Mouse (Mus musculus): ENCODE results near the gene Pi16. TPM values are rescaled to one million over a fixed set of nuclear protein-coding genes. Genes with fewer than 3 reads are reported as not detected.

Gene Pi16
- polyA plus RNA-seq, 1 experiment from 2014 or later = 0.18 TPM

DNA sequence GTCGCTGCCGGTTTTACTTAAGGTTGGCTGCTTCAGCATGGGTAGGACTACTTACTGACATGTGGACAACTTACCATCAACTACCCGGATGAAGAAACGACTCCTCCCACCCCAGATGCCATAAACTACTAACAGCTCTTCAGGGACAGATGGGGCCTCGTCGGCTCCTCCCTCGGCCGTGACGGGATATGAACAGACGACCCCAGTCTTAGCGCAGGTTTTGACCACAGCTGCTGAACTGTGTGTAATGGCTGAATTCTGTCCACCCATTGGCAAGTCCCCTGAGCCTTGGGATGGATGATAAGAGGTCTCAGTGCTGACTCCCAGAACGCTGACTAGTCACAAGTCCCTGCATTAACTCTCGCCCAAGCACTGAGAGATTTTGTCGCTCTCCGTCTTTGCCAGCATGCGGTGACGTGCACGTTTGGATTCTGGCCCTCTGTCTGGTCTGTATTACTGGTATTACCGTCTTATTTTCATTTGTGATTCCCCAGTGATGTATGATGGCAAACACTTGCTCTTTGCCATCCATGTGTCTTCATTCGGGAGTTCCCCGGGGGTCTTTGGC lies 7.3 kb upstream of the Pi16 start:
- WGBS = 77% methylated on average over 21 of the region's 21 CpGs
- Histone ChIP-seq H3K9ac (ENCODE audit: low read length) (no peak overlapping the region), H3K27ac (ENCODE audit: low read depth) (no peak overlapping the region), H3K4me3 (ENCODE audit: low read depth, low read length) (no peak overlapping the region), H3K27me3 (replicated peaks; ENCODE audit: control insufficient read depth, insufficient read depth, low read length) (no peaks in the 10 kb centered on the region), H3K9me3 (ENCODE audit: control insufficient read depth, low read length) (no peaks in the 10 kb centered on the region), H3K36me3 (ENCODE audit: control insufficient read depth, insufficient read depth, low read length) (no peaks in the 10 kb centered on the region), H3K4me1 (replicated peaks; ENCODE audit: control insufficient read depth, insufficient read depth, low read length) (peaks cover 10% of the 10 kb centered on the region), H3K4me2 (ENCODE audit: low read length) (no peak overlapping the region)
- ATAC-seq (replicated peaks; ENCODE audit: low FRiP score, low TSS enrichment, low read depth) (no peak), DNase-seq (ENCODE audit: low spot score) (no peak)

DNA sequence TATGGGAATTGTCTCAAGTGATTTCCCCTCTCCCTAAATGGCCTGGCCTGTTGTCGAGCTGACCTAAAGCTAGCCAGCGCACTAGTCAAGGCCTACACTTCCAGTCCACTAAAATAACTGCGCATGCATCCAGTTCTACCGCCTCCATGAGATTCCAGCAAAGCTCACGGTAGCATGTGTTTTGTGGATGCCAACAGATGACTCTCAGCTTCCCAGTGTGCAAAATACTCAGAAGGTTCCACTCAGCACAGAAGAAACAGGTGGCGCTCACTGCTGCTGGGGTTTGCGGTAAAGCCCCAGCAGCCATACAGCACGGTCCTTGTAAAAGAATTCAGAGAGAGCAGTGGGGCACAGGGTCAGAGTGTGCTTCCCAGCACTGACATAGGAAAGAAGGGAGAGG lies 5.9 kb upstream of the Pi16 start:
- no peaks in the 10 kb centered on the region for H3K27me3 ChIP-seq (replicated peaks; ENCODE audit: control insufficient read depth, insufficient read depth, low read length)
- WGBS = 89% methylated on average over 8 of the region's 8 CpGs
- no peaks in the 10 kb centered on the region for H3K36me3 ChIP-seq (ENCODE audit: control insufficient read depth, insufficient read depth, low read length)
- no peak for ATAC-seq (replicated peaks; ENCODE audit: low FRiP score, low TSS enrichment, low read depth)
- H3K4me1 ChIP-seq (replicated peaks; ENCODE audit: control insufficient read depth, insufficient read depth, low read length) = peaks cover 3% of the 10 kb centered on the region; the same call in 1 of the 2 replicates
- H3K4me3 ChIP-seq (ENCODE audit: low read depth, low read length) = no peak overlapping the region
- no peaks in the 10 kb centered on the region for H3K9me3 ChIP-seq (ENCODE audit: control insufficient read depth, low read length)
- no peak overlapping the region for H3K4me2 ChIP-seq (ENCODE audit: low read length)
- no peak overlapping the region for H3K27ac ChIP-seq (ENCODE audit: low read depth)
- no peak for DNase-seq (ENCODE audit: low spot score)
- no peak overlapping the region for H3K9ac ChIP-seq (ENCODE audit: low read length)

DNA sequence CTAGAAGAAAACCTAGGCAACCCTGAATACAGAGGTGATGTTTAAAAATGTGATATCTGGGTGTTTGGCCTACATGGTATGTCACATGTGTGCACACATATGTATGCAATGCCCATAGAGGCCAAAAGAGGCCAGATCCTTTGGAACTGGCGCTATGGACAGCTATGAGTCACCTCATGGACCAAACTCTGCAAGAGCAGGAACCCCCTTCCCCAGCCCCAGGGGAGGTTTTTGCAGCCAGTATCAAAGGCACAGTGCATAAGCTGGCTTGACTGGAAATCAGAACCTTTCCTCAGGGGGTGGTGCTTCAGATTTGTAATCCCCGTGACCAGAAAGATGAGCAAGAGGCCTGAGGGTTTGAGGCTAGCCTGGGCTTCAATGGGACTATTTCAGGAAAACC lies 5.4 kb upstream of the Pi16 start:
- WGBS = 93% methylated on average over 2 of the region's 2 CpGs
- H3K4me3 ChIP-seq (ENCODE audit: low read depth, low read length) = no peak overlapping the region
- H3K9ac ChIP-seq (ENCODE audit: low read length) = no peak overlapping the region
- no peaks in the 10 kb centered on the region for H3K27me3 ChIP-seq (replicated peaks; ENCODE audit: control insufficient read depth, insufficient read depth, low read length)
- H3K4me1 ChIP-seq (replicated peaks; ENCODE audit: control insufficient read depth, insufficient read depth, low read length) = peaks cover 1% of the 10 kb centered on the region; the same call in 1 of the 2 replicates
- no peaks in the 10 kb centered on the region for H3K9me3 ChIP-seq (ENCODE audit: control insufficient read depth, low read length)
- ATAC-seq (replicated peaks; ENCODE audit: low FRiP score, low TSS enrichment, low read depth) = no peak
- no peaks in the 10 kb centered on the region for H3K36me3 ChIP-seq (ENCODE audit: control insufficient read depth, insufficient read depth, low read length)
- H3K27ac ChIP-seq (ENCODE audit: low read depth) = no peak overlapping the region
- no peak for DNase-seq (ENCODE audit: low spot score)
- H3K4me2 ChIP-seq (ENCODE audit: low read length) = no peak overlapping the region

DNA sequence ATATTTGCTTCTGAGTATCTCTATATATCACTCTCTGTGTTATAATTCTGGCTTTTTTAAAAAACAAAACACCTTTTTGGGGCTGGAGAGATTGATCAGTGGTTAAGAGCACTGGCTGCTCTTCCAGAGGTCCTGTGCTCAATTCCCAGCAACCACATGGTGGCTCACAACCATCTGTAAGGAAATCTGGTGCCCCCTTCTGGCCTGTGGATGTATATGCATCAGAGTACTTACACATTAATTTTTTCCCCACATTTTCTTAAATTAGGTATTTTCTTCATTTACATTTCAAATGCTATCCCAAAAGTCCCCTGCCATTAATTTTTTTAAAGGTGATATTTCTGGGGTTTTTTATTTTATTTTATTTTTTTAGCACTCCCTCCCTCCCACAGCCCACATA lies 4.2 kb upstream of the Pi16 start:
- H3K27ac ChIP-seq (ENCODE audit: low read depth) = no peak overlapping the region
- no peaks in the 10 kb centered on the region for H3K27me3 ChIP-seq (replicated peaks; ENCODE audit: control insufficient read depth, insufficient read depth, low read length)
- H3K36me3 ChIP-seq (ENCODE audit: control insufficient read depth, insufficient read depth, low read length) = no peaks in the 10 kb centered on the region
- H3K9me3 ChIP-seq (ENCODE audit: control insufficient read depth, low read length) = no peaks in the 10 kb centered on the region
- H3K4me3 ChIP-seq (ENCODE audit: low read depth, low read length) = no peak overlapping the region
- ATAC-seq (replicated peaks; ENCODE audit: low FRiP score, low TSS enrichment, low read depth) (no peak), DNase-seq (ENCODE audit: low spot score) (no peak)
- H3K9ac ChIP-seq (ENCODE audit: low read length) = no peak overlapping the region
- H3K4me2 ChIP-seq (ENCODE audit: low read length) = no peak overlapping the region
- no peaks in the 10 kb centered on the region for H3K4me1 ChIP-seq (replicated peaks; ENCODE audit: control insufficient read depth, insufficient read depth, low read length)

DNA sequence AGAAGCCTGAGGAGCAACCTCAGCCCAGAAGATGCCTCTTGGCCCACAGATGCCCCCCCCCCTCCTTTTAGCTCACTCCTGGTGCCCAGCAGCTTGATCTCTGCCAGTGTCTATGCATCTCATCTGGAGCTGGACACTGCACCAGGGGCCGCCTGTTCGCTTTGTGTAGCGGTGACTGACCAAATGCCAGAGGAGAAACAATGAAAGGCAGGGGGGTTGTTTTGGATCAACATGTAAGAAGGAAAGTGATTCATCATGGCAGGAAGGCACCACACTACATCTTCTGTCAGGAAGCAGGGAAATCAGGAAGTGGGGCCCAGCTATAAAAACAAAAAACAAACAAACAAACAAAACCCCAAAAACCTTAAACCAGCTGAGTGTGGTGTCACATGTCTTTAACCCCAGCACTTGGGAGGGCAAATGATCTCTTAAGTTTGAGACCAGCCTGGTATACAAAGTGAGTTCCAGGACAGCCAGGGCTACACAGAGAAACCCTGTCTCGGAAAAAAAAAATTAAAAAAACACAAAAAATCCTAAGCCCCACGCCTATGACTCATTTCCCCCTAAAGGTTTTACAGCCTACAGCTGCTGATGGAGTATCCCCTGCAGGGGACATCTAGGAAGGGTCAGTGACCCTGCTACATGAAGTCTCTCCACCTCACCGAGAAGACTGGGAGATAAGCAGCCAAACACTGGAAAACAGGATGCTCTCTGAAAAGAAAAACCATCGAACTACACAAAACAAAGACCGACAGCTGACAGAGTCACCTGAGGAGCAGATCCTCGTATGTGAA lies 1.6 kb upstream of the Pi16 start:
- no peak overlapping the region for H3K4me2 ChIP-seq (ENCODE audit: low read length)
- DNase-seq (ENCODE audit: low spot score) = no peak
- H3K4me3 ChIP-seq (ENCODE audit: low read depth, low read length) = no peak overlapping the region
- 53% methylated on average over 9 of the region's 9 CpGs for WGBS
- no peak overlapping the region for H3K9ac ChIP-seq (ENCODE audit: low read length)
- no peaks in the 10 kb centered on the region for H3K36me3 ChIP-seq (ENCODE audit: control insufficient read depth, insufficient read depth, low read length)
- no peak for ATAC-seq (replicated peaks; ENCODE audit: low FRiP score, low TSS enrichment, low read depth)
- no peak overlapping the region for H3K27ac ChIP-seq (ENCODE audit: low read depth)
- no peaks in the 10 kb centered on the region for H3K4me1 ChIP-seq (replicated peaks; ENCODE audit: control insufficient read depth, insufficient read depth, low read length)
- no peaks in the 10 kb centered on the region for H3K9me3 ChIP-seq (ENCODE audit: control insufficient read depth, low read length)
- peaks cover 1% of the 10 kb centered on the region for H3K27me3 ChIP-seq (replicated peaks; ENCODE audit: control insufficient read depth, insufficient read depth, low read length)

DNA sequence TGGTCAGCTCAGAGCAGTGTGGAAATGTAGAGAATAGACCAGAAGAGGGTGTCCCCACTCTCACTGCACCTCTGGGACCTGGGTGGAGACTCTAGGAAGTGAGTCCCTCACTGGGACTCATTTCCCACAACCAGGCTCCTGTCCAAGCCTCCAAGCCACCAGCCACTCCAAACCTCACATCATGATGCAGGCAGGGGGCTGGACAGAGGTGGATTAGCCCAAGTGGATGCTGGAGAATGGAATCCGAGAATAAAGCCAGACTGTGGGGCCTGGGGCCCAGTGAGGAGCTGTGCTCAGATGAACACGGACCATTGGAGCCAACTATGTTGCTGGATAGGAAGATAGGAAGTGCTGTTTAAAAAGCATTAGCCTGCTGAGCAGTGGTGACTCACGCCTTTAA lies 589 bp upstream of the Pi16 start:
- no peak overlapping the region for H3K27ac ChIP-seq (ENCODE audit: low read depth)
- H3K4me1 ChIP-seq (replicated peaks; ENCODE audit: control insufficient read depth, insufficient read depth, low read length) = no peaks in the 10 kb centered on the region
- DNase-seq (ENCODE audit: low spot score) (no peak), ATAC-seq (replicated peaks; ENCODE audit: low FRiP score, low TSS enrichment, low read depth) (no peak)
- no peaks in the 10 kb centered on the region for H3K9me3 ChIP-seq (ENCODE audit: control insufficient read depth, low read length)
- 74% methylated on average over 3 of the region's 3 CpGs for WGBS
- no peak overlapping the region for H3K4me2 ChIP-seq (ENCODE audit: low read length)
- H3K36me3 ChIP-seq (ENCODE audit: control insufficient read depth, insufficient read depth, low read length) = no peaks in the 10 kb centered on the region
- peaks cover 12% of the 10 kb centered on the region for H3K27me3 ChIP-seq (replicated peaks; ENCODE audit: control insufficient read depth, insufficient read depth, low read length)
- no peak overlapping the region for H3K9ac ChIP-seq (ENCODE audit: low read length)
- no peak overlapping the region for H3K4me3 ChIP-seq (ENCODE audit: low read depth, low read length)

DNA sequence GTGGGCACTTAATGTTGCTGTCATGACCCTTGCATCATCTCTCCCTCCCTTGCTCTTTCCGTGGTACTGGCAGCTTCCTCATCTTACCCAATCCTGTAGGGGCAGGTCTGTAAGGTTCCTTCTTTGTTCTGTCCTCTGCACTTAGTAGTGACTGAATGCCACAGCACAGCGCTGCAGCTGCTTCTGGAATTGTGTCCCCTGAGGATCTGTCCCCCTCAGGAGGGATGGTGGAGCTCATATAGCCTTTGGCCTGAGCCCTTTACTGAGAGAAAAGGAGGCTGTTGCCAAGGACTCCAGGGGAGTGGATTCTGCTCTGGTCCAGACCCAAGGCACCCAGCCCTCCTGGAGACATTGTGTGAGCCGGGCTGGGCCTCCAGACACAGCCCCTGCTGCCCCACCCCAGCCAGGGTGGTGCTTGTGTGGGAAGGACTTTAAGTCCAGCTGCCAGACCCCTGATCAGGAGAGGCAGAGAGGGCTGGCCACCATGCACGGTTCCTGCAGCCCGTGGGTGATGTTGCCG lies 1.3 kb downstream of the Pi16 start:
- Histone ChIP-seq H3K36me3 (ENCODE audit: control insufficient read depth, insufficient read depth, low read length) (no peaks in the 10 kb centered on the region), H3K4me1 (replicated peaks; ENCODE audit: control insufficient read depth, insufficient read depth, low read length) (no peaks in the 10 kb centered on the region), H3K9ac (ENCODE audit: low read length) (no peak overlapping the region), H3K9me3 (ENCODE audit: control insufficient read depth, low read length) (no peaks in the 10 kb centered on the region), H3K4me2 (ENCODE audit: low read length) (no peak overlapping the region), H3K27me3 (replicated peaks; ENCODE audit: control insufficient read depth, insufficient read depth, low read length) (peaks cover 22% of the 10 kb centered on the region), H3K27ac (ENCODE audit: low read depth) (no peak overlapping the region), H3K4me3 (ENCODE audit: low read depth, low read length) (no peak overlapping the region)
- ATAC-seq (replicated peaks; ENCODE audit: low FRiP score, low TSS enrichment, low read depth) = no peak
- no peak for DNase-seq (ENCODE audit: low spot score)
- WGBS = 48% methylated on average over 6 of the region's 6 CpGs

DNA sequence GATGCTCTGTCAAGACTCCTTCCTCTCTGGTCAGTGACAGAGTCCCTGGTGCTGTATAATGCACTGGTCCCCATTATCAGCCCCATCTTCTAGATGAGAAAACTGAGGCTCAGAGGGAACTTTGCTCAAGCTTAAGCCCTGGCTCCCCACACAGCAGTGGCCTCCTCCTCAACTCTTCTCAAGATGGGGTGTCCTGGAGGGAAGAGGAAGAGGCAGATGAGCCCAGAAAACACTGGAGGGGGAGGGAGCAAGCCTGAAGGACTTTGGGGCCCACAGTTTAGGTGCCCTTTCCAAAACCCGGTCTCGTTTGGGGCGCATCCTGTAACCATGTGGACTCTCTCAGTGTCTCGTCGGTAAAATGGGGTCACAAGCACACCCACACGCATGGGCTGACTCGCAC lies 2.0 kb downstream of the Pi16 start:
- DNase-seq (ENCODE audit: low spot score) (no peak), ATAC-seq (replicated peaks; ENCODE audit: low FRiP score, low TSS enrichment, low read depth) (no peak)
- Histone ChIP-seq H3K9ac (ENCODE audit: low read length) (no peak overlapping the region), H3K27ac (ENCODE audit: low read depth) (no peak overlapping the region), H3K9me3 (ENCODE audit: control insufficient read depth, low read length) (no peaks in the 10 kb centered on the region), H3K27me3 (replicated peaks; ENCODE audit: control insufficient read depth, insufficient read depth, low read length) (peaks cover 22% of the 10 kb centered on the region), H3K36me3 (ENCODE audit: control insufficient read depth, insufficient read depth, low read length) (no peaks in the 10 kb centered on the region), H3K4me2 (ENCODE audit: low read length) (no peak overlapping the region), H3K4me1 (replicated peaks; ENCODE audit: control insufficient read depth, insufficient read depth, low read length) (no peaks in the 10 kb centered on the region), H3K4me3 (ENCODE audit: low read depth, low read length) (no peak overlapping the region)
- WGBS = 89% methylated on average over 7 of the region's 7 CpGs
